Mouse (Mus musculus) E14TG2a.4 (cell line): ENCODE measurements around the gene Fat3.

Experiments used
- H3K27me3 ChIP-seq: 2 replicates; pipeline ENCODE4 v1.6.1; 2014; ENCODE audit warnings: low read length, control low read depth; ENCODE audit not compliant: insufficient read depth
- H3K36me3 ChIP-seq: 2 replicates; pipeline ENCODE4 v1.6.1; 2014; ENCODE audit warnings: low read length, control low read depth; ENCODE audit not compliant: insufficient read depth
- H3K4me1 ChIP-seq: replicated peaks from 2 replicates; pipeline ENCODE4 v1.6.1; 2014; ENCODE audit warnings: low read depth, low read length, control low read depth
- H3K4me3 ChIP-seq: replicated peaks from 2 replicates; pipeline ENCODE4 v1.5.1; 2014; ENCODE audit warnings: mild to moderate bottlenecking, low read length
- H3K9me3 ChIP-seq: 2 replicates; pipeline ENCODE4 v1.6.1; 2014; ENCODE audit warnings: low read length, control low read depth
- CTCF ChIP-seq: conservative IDR thresholded peaks from 2 replicates; pipeline ENCODE4 v1.5.1; 2014; ENCODE audit warnings: low read length
- NANOG ChIP-seq: IDR thresholded peaks from 2 replicates; pipeline ENCODE4 v1.6.1; 2014; ENCODE audit warnings: borderline replicate concordance, low read length, mixed read lengths
- POU5F1 ChIP-seq: IDR thresholded peaks from 2 replicates; pipeline ENCODE4 v1.6.1; 2014; ENCODE audit warnings: low read length, borderline replicate concordance

Fat3 gene

GRCm38 (mm10) chr9:16092051-16092967, 408.8 kb downstream of the Fat3 start:
- no peak for TF ChIP-seq CTCF
- no peak for TF ChIP-seq NANOG
- TF ChIP-seq POU5F1, result no peak
- no peaks in the 10 kb centered on the region for H3K9me3 ChIP-seq
- 0 out of 2 replicates have a peak, but pooled peaks cover 2% of the 10 kb centered on the region for H3K4me1 ChIP-seq
- no peaks in the 10 kb centered on the region for H3K36me3 ChIP-seq
- no peak overlapping the region for H3K4me3 ChIP-seq
- H3K27me3 ChIP-seq, result no peaks in the 10 kb centered on the region

- Histone ChIP-seq H3K9me3 (peaks cover 6% of the 10 kb centered on the region; the same call in 1 of the 2 replicates), H3K4me1 (no peaks in the 10 kb centered on the region), H3K36me3 (no peaks in the 10 kb centered on the region), H3K27me3 (no peaks in the 10 kb centered on the region), H3K4me3 (no peak overlapping the region)
- TF ChIP-seq NANOG (no peak), CTCF (no peak), POU5F1 (no peak)
Observed at GRCm38 (mm10) chr9:16079292-16079691, 421.8 kb downstream of the Fat3 start.

- H3K27me3 ChIP-seq, result no peaks in the 10 kb centered on the region
- no peaks in the 10 kb centered on the region for H3K4me1 ChIP-seq
- TF ChIP-seq CTCF (no peak), NANOG (no peak), POU5F1 (no peak)
- H3K9me3 ChIP-seq, result peaks cover 10% of the 10 kb centered on the region
- no peaks in the 10 kb centered on the region for H3K36me3 ChIP-seq
- no peak overlapping the region for H3K4me3 ChIP-seq
Observed at GRCm38 (mm10) chr9:16074664-16075063, 426.4 kb downstream of the Fat3 start.

DNA sequence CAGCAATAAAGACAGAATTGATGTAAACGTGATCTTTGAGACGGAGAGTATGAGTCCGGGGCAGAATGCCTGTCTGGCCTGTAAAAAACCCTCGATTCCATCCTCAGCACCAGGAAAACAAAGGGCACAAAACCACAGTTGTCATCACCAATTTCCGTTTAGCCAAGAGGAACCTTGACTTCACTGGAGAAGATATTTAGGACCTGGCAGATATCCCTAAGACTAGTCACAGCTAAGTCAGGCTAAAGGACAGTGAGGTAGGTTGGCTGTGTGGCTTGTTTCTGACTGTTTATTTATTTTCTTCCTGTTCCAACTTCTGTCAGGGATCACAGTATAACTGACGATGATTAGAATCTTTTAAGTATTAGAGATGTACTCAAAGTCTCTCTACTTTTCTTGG, 427.0 kb downstream of the Fat3 start:
- Histone ChIP-seq H3K4me1 (no peaks in the 10 kb centered on the region), H3K9me3 (peaks cover 10% of the 10 kb centered on the region), H3K27me3 (no peaks in the 10 kb centered on the region), H3K4me3 (no peak overlapping the region), H3K36me3 (no peaks in the 10 kb centered on the region)
- TF ChIP-seq NANOG (no peak), CTCF (no peak), POU5F1 (no peak)

GRCm38 (mm10) chr9:16063447-16063846, 437.6 kb downstream of the Fat3 start:
- TF ChIP-seq POU5F1, result no peak
- no peak for TF ChIP-seq CTCF
- TF ChIP-seq NANOG, result no peak
- no peaks in the 10 kb centered on the region for H3K36me3 ChIP-seq
- no peaks in the 10 kb centered on the region for H3K27me3 ChIP-seq
- H3K9me3 ChIP-seq, result no peaks in the 10 kb centered on the region
- H3K4me3 ChIP-seq, result no peak overlapping the region
- H3K4me1 ChIP-seq, result no peaks in the 10 kb centered on the region

GRCm38 (mm10) chr9:16062472-16062871, 438.6 kb downstream of the Fat3 start:
- Histone ChIP-seq H3K9me3 (no peaks in the 10 kb centered on the region), H3K36me3 (no peaks in the 10 kb centered on the region), H3K4me3 (no peak overlapping the region), H3K4me1 (no peaks in the 10 kb centered on the region), H3K27me3 (no peaks in the 10 kb centered on the region)
- TF ChIP-seq CTCF (no peak), POU5F1 (no peak), NANOG (no peak)

DNA sequence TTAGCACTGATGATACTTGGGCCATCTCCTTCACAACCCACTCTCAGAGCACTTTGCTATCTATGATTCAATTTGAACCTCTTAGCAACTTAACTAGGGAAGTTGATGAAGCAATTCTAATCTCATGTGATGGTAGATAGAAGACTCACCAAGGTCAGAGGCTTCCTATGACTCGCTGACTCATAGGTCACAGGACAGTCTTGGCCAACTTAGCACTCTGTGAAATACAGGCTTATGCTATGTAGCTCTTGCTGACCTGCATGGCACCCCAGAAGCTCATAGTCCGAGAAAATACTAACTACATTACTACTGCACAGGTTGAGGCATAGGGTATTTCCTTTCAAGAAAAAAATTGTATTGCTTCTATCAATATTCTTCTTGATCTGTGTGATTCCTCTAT, 454.4 kb downstream of the Fat3 start:
- Histone ChIP-seq H3K4me1 (no peaks in the 10 kb centered on the region), H3K36me3 (no peaks in the 10 kb centered on the region), H3K4me3 (no peak overlapping the region), H3K9me3 (no peaks in the 10 kb centered on the region), H3K27me3 (no peaks in the 10 kb centered on the region)
- TF ChIP-seq NANOG (no peak), POU5F1 (no peak), CTCF (no peak)

DNA sequence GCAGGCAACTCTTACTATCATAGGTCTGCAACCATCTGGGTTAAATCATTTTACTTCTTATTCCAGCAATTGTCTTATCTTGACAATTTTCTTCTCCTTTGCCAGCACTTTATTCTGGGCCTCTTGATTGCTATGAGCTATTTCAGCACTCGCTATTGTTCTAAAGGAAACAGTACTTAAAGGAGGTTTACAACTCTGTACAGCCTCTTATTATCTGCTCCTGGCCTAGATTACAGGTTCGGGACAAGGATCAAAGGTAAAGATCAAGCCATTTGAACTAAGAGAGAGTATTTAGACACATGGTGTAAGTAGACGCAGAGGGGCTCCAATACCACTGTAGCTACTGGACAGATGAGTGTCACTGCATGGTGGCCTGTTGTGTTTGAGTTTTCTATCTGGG, 463.7 kb downstream of the Fat3 start:
- Histone ChIP-seq H3K9me3 (no peaks in the 10 kb centered on the region), H3K4me1 (no peaks in the 10 kb centered on the region), H3K4me3 (no peak overlapping the region), H3K36me3 (no peaks in the 10 kb centered on the region), H3K27me3 (no peaks in the 10 kb centered on the region)
- TF ChIP-seq POU5F1, result no peak
- no peak for TF ChIP-seq NANOG
- TF ChIP-seq CTCF, result no peak
